Mouse (Mus musculus) intestine, embryonic 14.5 days (tissue): ENCODE results near the gene Pfdn4. TPM values are rescaled to one million over a fixed set of nuclear protein-coding genes. Genes with fewer than 3 reads are reported as not detected.

Source experiments
- ATAC-seq: fragments of 200-750 bp; cut with Nextera tagmentation; replicated peaks from 2 replicates; pipeline ENCODE4 v1.8.0; 2017; ENCODE audit warnings: low read depth, moderate number of reproducible peaks, moderate TSS enrichment, moderate library complexity; ENCODE audit not compliant: low FRiP score, low TSS enrichment
- DNase-seq: peaks from one replicate; pipeline ENCODE4 v3.0.0-alpha.2; 2018; ENCODE audit warnings: low spot score
- H3K27ac ChIP-seq: fragments of 300-500 bp; sonication (generic); 2 replicates; pipeline ENCODE4 v1.5.1; 2014; ENCODE audit warnings: low read depth, mild to moderate bottlenecking, control low read depth
- H3K27me3 ChIP-seq: fragments of 300-500 bp; sonication (generic); replicated peaks from 2 replicates; pipeline ENCODE4 v1.6.1; 2014; ENCODE audit warnings: low read length, control low read depth; ENCODE audit not compliant: control insufficient read depth, insufficient read depth
- H3K36me3 ChIP-seq: fragments of 300-500 bp; sonication (generic); 2 replicates; pipeline ENCODE4 v1.6.1; 2014; ENCODE audit warnings: low read length, control low read depth; ENCODE audit not compliant: control insufficient read depth, insufficient read depth
- H3K4me1 ChIP-seq: fragments of 300-500 bp; sonication (generic); replicated peaks from 2 replicates; pipeline ENCODE4 v1.6.1; 2014; ENCODE audit warnings: low read length, control low read depth, mixed read lengths; ENCODE audit not compliant: control insufficient read depth, insufficient read depth
- H3K4me2 ChIP-seq: fragments of 300-500 bp; sonication (generic); 2 replicates; pipeline ENCODE4 v1.6.1; 2014; ENCODE audit warnings: low read length
- H3K4me3 ChIP-seq: fragments of 300-500 bp; sonication (generic); 2 replicates; pipeline ENCODE4 v1.5.1; 2014; ENCODE audit warnings: low read depth, low read length, control low read depth, mixed read lengths
- H3K9ac ChIP-seq: fragments of 300-500 bp; sonication (generic); 2 replicates; pipeline ENCODE4 v1.6.1; 2014; ENCODE audit warnings: mild to moderate bottlenecking, low read length
- H3K9me3 ChIP-seq: fragments of 300-500 bp; sonication (generic); 2 replicates; pipeline ENCODE4 v1.6.1; 2016; ENCODE audit warnings: low read length, control low read depth; ENCODE audit not compliant: control insufficient read depth
- WGBS: fragments of 180-500 bp; shearing (Covaris S2); extraction: QIAGEN DNeasy Blood & Tissue Kit; methylation state at CpG from one replicate; pipeline ENCODE4 v1.1.7; 2014; 5-methylcytosine and 5-hydroxymethylcytosine counted together
- polyA plus RNA-seq: library from polyadenylated mRNA; unstranded; fragments of >200 nt; fragmentation: Nextera tagmentation; extraction: Ambion mirVana; gene quantifications from 2 replicates; pipeline ENCODE4 v1.2.1, GENCODE M21; 2014

Gene Pfdn4
- polyA plus RNA-seq, 1 experiment from 2014 or later, result 77.6 TPM

- DNase-seq (no peak), ATAC-seq (no peak)
- H3K4me2 ChIP-seq, result no peak overlapping the region
- H3K9ac ChIP-seq, result no peak overlapping the region
- 63% methylated on average over 11 of the region's 12 CpGs for WGBS
- no peaks in the 10 kb centered on the region for H3K4me1 ChIP-seq
- no peaks in the 10 kb centered on the region for H3K27me3 ChIP-seq
- no peaks in the 10 kb centered on the region for H3K36me3 ChIP-seq
- H3K27ac ChIP-seq, result no peak overlapping the region
- H3K9me3 ChIP-seq, result no peaks in the 10 kb centered on the region
- H3K4me3 ChIP-seq, result no peak overlapping the region
Observed at GRCm38 (mm10) chr2:170534116-170534802, 38.0 kb downstream of the Pfdn4 start.

DNA sequence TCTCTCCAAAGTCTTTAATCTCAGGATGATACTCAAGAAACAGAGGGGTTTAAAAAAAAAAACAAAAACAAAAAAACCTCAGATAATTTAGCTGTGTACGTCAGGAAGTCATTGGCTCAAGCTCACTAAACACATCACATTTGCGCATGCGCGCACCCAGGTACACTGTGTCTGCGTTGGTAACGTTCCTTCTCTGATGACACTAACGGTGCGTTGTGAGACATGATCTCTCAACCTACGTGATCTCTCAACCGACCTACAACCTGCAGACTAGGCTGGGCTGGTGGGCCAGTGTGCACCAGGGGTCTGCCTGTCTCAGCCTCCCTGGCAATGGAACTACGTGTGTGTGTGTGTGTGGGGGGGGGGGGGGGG is 38.6 kb downstream of the Pfdn4 start:
- 95% methylated on average over 10 of the region's 11 CpGs for WGBS
- Histone ChIP-seq H3K27ac (no peak overlapping the region), H3K9me3 (no peaks in the 10 kb centered on the region), H3K9ac (no peak overlapping the region), H3K4me2 (no peak overlapping the region), H3K36me3 (no peaks in the 10 kb centered on the region), H3K27me3 (no peaks in the 10 kb centered on the region), H3K4me1 (no peaks in the 10 kb centered on the region), H3K4me3 (no peak overlapping the region)
- no peak for DNase-seq
- ATAC-seq, result no peak

DNA sequence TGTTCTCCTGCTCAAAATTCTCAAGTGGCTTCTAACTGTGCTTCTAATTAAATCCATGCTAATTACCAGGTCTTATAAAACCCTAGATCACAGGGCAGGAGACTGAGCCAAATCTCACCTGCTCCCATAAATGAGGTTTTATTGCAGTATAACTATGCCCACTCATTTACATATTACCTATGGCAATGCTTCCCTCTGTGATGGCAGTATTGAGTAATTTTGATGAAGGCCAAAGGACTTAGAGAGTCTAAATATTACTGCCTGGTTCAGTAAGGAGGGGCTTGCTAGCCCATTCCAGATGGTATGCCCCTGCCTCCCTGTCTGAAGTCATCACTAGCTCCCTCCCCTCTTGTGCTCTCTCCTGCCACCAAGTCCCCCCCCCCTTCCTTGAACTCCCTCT is 39.6 kb downstream of the Pfdn4 start:
- H3K27ac ChIP-seq, result no peak overlapping the region
- H3K27me3 ChIP-seq, result no peaks in the 10 kb centered on the region
- DNase-seq (no peak), ATAC-seq (no peak)
- no peaks in the 10 kb centered on the region for H3K4me1 ChIP-seq
- no peaks in the 10 kb centered on the region for H3K9me3 ChIP-seq
- H3K36me3 ChIP-seq, result no peaks in the 10 kb centered on the region
- no peak overlapping the region for H3K9ac ChIP-seq
- H3K4me3 ChIP-seq, result no peak overlapping the region
- no peak overlapping the region for H3K4me2 ChIP-seq

DNA sequence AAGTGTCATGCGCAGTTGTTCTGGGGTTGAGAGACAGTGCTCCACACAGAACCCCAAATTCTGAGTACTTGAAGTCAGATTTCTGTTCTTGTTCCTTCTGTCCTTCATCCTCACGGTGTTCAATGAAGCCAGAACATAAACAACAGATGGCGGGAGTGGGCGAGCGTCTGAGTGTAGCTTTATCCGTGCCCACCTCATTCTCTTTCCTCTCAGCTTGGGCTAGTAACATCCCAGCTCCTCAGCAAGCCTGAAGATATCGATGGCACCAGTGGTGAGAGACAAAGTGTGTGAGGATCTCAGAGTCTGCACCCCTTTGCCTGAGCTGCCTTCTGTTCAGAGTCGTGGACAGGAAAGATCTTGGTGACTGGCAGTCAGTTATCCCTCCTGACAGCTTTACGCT is 43.0 kb downstream of the Pfdn4 start:
- H3K27ac ChIP-seq, result no peak overlapping the region
- H3K4me3 ChIP-seq, result no peak overlapping the region
- H3K27me3 ChIP-seq, result no peaks in the 10 kb centered on the region
- H3K4me1 ChIP-seq, result no peaks in the 10 kb centered on the region
- DNase-seq, result no peak
- H3K9me3 ChIP-seq, result no peaks in the 10 kb centered on the region
- H3K4me2 ChIP-seq, result no peak overlapping the region
- ATAC-seq, result no peak
- whole genome bisulfite sequencing, result 77% methylated on average over 9 of the region's 9 CpGs
- H3K9ac ChIP-seq, result no peak overlapping the region
- H3K36me3 ChIP-seq, result no peaks in the 10 kb centered on the region

- no peak overlapping the region for H3K4me3 ChIP-seq
- H3K4me2 ChIP-seq, result no peak overlapping the region
- no peaks in the 10 kb centered on the region for H3K9me3 ChIP-seq
- whole genome bisulfite sequencing, result 84% methylated on average over 5 of the region's 5 CpGs
- no peaks in the 10 kb centered on the region for H3K36me3 ChIP-seq
- H3K9ac ChIP-seq, result no peak overlapping the region
- peaks cover 7% of the 10 kb centered on the region; the same call in 1 of the 2 replicates for H3K4me1 ChIP-seq
- H3K27me3 ChIP-seq, result no peaks in the 10 kb centered on the region
- H3K27ac ChIP-seq, result no peak overlapping the region
- ATAC-seq, result no peak
- DNase-seq, result no peak
Observed at GRCm38 (mm10) chr2:170543625-170544024, 47.4 kb downstream of the Pfdn4 start.

DNA sequence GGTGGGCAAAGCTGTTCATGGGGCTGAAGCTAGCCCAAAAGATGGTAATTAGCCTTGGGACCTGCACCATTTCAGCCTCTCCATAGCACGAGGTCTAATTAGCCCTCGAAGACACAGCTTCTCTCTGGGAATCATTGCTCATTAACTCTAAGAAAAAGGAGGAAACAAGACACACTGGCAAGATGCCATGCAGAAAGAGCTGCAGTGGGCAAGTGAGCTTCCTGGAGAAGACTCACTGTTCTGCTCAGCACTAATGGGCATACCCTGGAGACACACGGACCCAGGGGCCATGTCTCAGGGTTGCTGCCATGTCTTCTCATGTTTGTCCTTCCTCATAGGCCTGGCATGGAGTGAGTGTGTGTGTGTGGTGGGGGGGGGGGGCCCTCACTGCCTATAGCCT is 47.9 kb downstream of the Pfdn4 start:
- Histone ChIP-seq H3K4me1 (peaks cover 7% of the 10 kb centered on the region; the same call in 1 of the 2 replicates), H3K27ac (no peak overlapping the region), H3K9me3 (no peaks in the 10 kb centered on the region), H3K9ac (no peak overlapping the region), H3K27me3 (no peaks in the 10 kb centered on the region), H3K4me3 (no peak overlapping the region), H3K36me3 (no peaks in the 10 kb centered on the region), H3K4me2 (no peak overlapping the region)
- 81% methylated on average over 3 of the region's 3 CpGs for WGBS
- ATAC-seq (no peak), DNase-seq (no peak)

DNA sequence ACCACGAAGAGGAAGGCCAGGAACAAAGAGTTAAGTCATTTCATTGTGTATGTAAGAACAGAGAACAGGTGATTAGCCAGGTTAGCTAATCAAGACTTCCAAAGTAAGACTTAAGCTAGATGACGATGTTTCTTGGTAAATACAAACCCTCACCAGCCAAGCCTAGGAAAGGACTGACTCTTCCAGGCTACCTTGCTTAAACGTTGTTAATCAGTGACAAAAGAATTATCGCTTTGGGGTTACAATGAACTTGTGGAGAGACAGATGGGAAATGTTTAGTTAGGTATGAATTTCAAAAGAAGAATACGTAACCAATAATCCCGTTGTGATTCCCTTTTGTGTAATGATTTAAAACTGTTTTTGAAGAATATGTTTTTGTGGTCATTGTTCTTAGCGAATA is 48.7 kb downstream of the Pfdn4 start:
- ATAC-seq, result no peak
- DNase-seq, result no peak
- H3K4me2 ChIP-seq, result no peak overlapping the region
- H3K4me1 ChIP-seq, result peaks cover 7% of the 10 kb centered on the region; the same call in 1 of the 2 replicates
- no peak overlapping the region for H3K27ac ChIP-seq
- no peaks in the 10 kb centered on the region for H3K27me3 ChIP-seq
- no peak overlapping the region for H3K9ac ChIP-seq
- H3K36me3 ChIP-seq, result no peaks in the 10 kb centered on the region
- H3K4me3 ChIP-seq, result no peak overlapping the region
- no peaks in the 10 kb centered on the region for H3K9me3 ChIP-seq
- 78% methylated on average over 7 of the region's 7 CpGs for WGBS

- Histone ChIP-seq H3K9ac (no peak overlapping the region), H3K27me3 (no peaks in the 10 kb centered on the region), H3K9me3 (no peaks in the 10 kb centered on the region), H3K4me3 (no peak overlapping the region), H3K36me3 (no peaks in the 10 kb centered on the region), H3K27ac (no peak overlapping the region), H3K4me2 (no peak overlapping the region), H3K4me1 (peaks cover 11% of the 10 kb centered on the region; the same call in 1 of the 2 replicates)
- ATAC-seq (no peak), DNase-seq (no peak)
- 33% methylated on average over 4 of the region's 4 CpGs for WGBS
Observed at GRCm38 (mm10) chr2:170545745-170546144, 49.5 kb downstream of the Pfdn4 start.

- Histone ChIP-seq H3K9ac (no peak overlapping the region), H3K27me3 (no peaks in the 10 kb centered on the region), H3K27ac (no peak overlapping the region), H3K4me1 (peaks cover 11% of the 10 kb centered on the region; the same call in 1 of the 2 replicates), H3K9me3 (no peaks in the 10 kb centered on the region), H3K36me3 (no peaks in the 10 kb centered on the region), H3K4me2 (no peak overlapping the region), H3K4me3 (no peak overlapping the region)
- DNase-seq (no peak), ATAC-seq (no peak)
- WGBS, result 29% methylated on average over 6 of the region's 6 CpGs
Observed at GRCm38 (mm10) chr2:170547526-170547925, 51.3 kb downstream of the Pfdn4 start.
